Mouse (Mus musculus): ENCODE results near the gene Arhgef17.

DNA sequence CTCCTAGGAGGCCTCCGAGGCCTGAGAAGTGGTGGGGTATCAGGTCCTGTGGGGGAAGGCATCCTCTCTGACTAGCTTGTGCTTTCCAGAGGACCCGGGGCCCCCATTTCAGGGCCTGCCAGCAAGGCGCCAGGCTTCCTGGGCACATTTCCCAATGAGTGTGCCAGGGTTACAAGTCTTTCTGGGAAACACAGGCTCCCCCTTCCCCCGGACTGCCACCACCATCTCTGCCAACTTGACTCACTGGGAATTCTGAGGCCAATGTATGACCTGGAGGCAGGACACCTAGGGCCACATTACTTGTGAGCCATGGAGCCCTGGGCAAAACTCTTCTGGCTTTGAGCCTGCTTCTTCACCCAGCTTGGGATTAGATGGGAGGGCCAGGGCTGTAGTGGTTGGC, 9.0 kb downstream of the Arhgef17 start:
- no peak for TF ChIP-seq CTCF (IDR thresholded peaks at IDR 0.05; ENCODE audit: borderline replicate concordance, insufficient read depth, low read depth, low read length)
- TF ChIP-seq POLR2A (IDR thresholded peaks at IDR 0.05; ENCODE audit: borderline replicate concordance, insufficient read depth, low read length) = no peak

Measured in cerebellum, adult 2 months (tissue).